Mouse (Mus musculus): ENCODE data around the gene Rarres2. TPM values are rescaled to one million over a fixed set of nuclear protein-coding genes. Genes with fewer than 3 reads are reported as not detected.

The Rarres2 gene
- polyA plus RNA-seq, 1 experiment from 2014 or later, result 0.68 TPM

DNA sequence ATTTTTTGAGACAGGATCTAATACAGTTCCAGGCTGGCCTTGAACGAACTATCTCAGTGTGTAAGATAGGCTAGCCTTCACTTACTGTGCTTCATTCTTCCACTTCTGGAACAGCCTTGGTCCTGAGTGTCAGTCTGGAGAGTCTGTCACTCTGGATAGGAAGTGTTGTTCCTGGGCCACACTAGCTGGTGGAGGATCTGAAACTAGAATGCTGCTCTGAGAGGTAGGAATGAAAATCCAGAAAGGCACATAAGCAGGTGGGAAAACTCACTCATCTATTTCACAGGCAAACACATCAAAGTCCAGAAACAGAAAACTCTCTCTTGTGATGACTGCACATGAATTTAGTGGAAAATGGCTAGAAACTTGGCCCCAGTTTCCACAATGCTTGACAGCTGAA lies 28.0 kb upstream of the Rarres2 start:
- 95% methylated on average over 1 of the region's 1 CpGs for WGBS
- H3K4me1 ChIP-seq (ENCODE audit: control insufficient read depth, insufficient read depth, low read length), result peaks cover 10% of the 10 kb centered on the region; the same call in 1 of the 2 replicates
- no peak overlapping the region for H3K4me3 ChIP-seq (ENCODE audit: low read depth, low read length)
- 0 out of 2 replicates have a peak overlapping the region, but pooled peaks have one; percentile 91 for H3K9ac ChIP-seq (replicated peaks; ENCODE audit: low read depth, low read length)
- no peaks in the 10 kb centered on the region for H3K27me3 ChIP-seq (ENCODE audit: control insufficient read depth, insufficient read depth, low read length)
- ATAC-seq (ENCODE audit: low read depth), result no peak
- no peak overlapping the region; the same call in 1 of the 2 replicates for H3K27ac ChIP-seq (ENCODE audit: low read depth, low read length)
- peaks cover 34% of the 10 kb centered on the region for H3K36me3 ChIP-seq (ENCODE audit: control insufficient read depth, insufficient read depth, low read length)
- H3K9me3 ChIP-seq (ENCODE audit: control insufficient read depth, low read length), result peaks cover 12% of the 10 kb centered on the region
- peak overlapping the region; percentile 89; the same call in 1 of the 2 replicates for H3K4me2 ChIP-seq (ENCODE audit: low read depth, low read length)

DNA sequence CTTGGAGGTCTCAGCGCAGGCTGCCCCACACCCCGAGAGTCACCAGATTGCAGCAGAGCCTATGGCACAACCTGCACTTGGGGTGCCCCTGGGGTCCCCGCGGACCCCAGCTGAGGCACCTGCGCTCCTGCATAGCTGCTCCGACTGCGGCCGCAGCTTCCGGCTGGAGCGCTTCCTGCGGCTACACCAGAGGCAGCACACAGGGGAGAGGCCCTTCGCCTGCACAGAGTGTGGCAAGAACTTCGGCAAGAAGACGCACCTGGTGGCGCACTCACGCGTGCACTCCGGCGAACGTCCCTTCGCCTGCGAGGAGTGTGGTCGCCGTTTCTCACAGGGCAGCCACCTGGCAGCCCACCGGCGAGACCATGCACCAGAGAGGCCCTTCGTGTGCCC lies 24.6 kb upstream of the Rarres2 start:
- no peak for ATAC-seq (ENCODE audit: low read depth)
- H3K9me3 ChIP-seq (ENCODE audit: control insufficient read depth, low read length), result peaks cover 12% of the 10 kb centered on the region
- no peak overlapping the region for H3K27ac ChIP-seq (ENCODE audit: low read depth, low read length)
- H3K36me3 ChIP-seq (ENCODE audit: control insufficient read depth, insufficient read depth, low read length), result peaks cover 34% of the 10 kb centered on the region
- H3K9ac ChIP-seq (replicated peaks; ENCODE audit: low read depth, low read length), result no peak overlapping the region
- no peak overlapping the region for H3K4me2 ChIP-seq (ENCODE audit: low read depth, low read length)
- H3K4me1 ChIP-seq (ENCODE audit: control insufficient read depth, insufficient read depth, low read length), result peaks cover 20% of the 10 kb centered on the region
- H3K4me3 ChIP-seq (ENCODE audit: low read depth, low read length), result no peak overlapping the region
- 94% methylated on average over 27 of the region's 27 CpGs for WGBS
- no peaks in the 10 kb centered on the region for H3K27me3 ChIP-seq (ENCODE audit: control insufficient read depth, insufficient read depth, low read length)

- Histone ChIP-seq H3K27me3 (ENCODE audit: control insufficient read depth, insufficient read depth, low read length) (no peaks in the 10 kb centered on the region), H3K4me3 (ENCODE audit: low read depth, low read length) (no peak overlapping the region), H3K9ac (replicated peaks; ENCODE audit: low read depth, low read length) (no peak overlapping the region), H3K27ac (ENCODE audit: low read depth, low read length) (no peak overlapping the region), H3K4me2 (ENCODE audit: low read depth, low read length) (no peak overlapping the region), H3K4me1 (ENCODE audit: control insufficient read depth, insufficient read depth, low read length) (peaks cover 20% of the 10 kb centered on the region), H3K9me3 (ENCODE audit: control insufficient read depth, low read length) (peaks cover 12% of the 10 kb centered on the region), H3K36me3 (ENCODE audit: control insufficient read depth, insufficient read depth, low read length) (peaks cover 34% of the 10 kb centered on the region)
- WGBS, result 96% methylated on average over 45 of the region's 45 CpGs
- no peak for ATAC-seq (ENCODE audit: low read depth)
Measured at GRCm38 (mm10) chr6:48596545-48597232, 24.1 kb upstream of the Rarres2 start.

GRCm38 (mm10) chr6:48595278-48595677 lies 22.7 kb upstream of the Rarres2 start:
- Histone ChIP-seq H3K36me3 (ENCODE audit: control insufficient read depth, insufficient read depth, low read length) (peaks cover 34% of the 10 kb centered on the region), H3K4me2 (ENCODE audit: low read depth, low read length) (peak overlapping the region; percentile 78), H3K9me3 (ENCODE audit: control insufficient read depth, low read length) (peaks cover 12% of the 10 kb centered on the region), H3K27ac (ENCODE audit: low read depth, low read length) (no peak overlapping the region), H3K9ac (replicated peaks; ENCODE audit: low read depth, low read length) (no peak overlapping the region; the same call in 1 of the 2 replicates), H3K4me3 (ENCODE audit: low read depth, low read length) (peak overlapping the region; percentile 62; the same call in 1 of the 2 replicates), H3K4me1 (ENCODE audit: control insufficient read depth, insufficient read depth, low read length) (peaks cover 16% of the 10 kb centered on the region), H3K27me3 (ENCODE audit: control insufficient read depth, insufficient read depth, low read length) (no peaks in the 10 kb centered on the region)
- ATAC-seq (ENCODE audit: low read depth), result no peak
- 58% methylated on average over 1 of the region's 1 CpGs for WGBS

- no peaks in the 10 kb centered on the region for H3K27me3 ChIP-seq (ENCODE audit: control insufficient read depth, insufficient read depth, low read length)
- peak overlapping the region; percentile 90 for H3K27ac ChIP-seq (ENCODE audit: low read depth, low read length)
- peaks cover 12% of the 10 kb centered on the region for H3K9me3 ChIP-seq (ENCODE audit: control insufficient read depth, low read length)
- H3K4me1 ChIP-seq (ENCODE audit: control insufficient read depth, insufficient read depth, low read length), result peaks cover 16% of the 10 kb centered on the region
- peak overlapping the region; percentile 80 for H3K9ac ChIP-seq (replicated peaks; ENCODE audit: low read depth, low read length)
- peak overlapping the region; percentile 62 for H3K4me3 ChIP-seq (ENCODE audit: low read depth, low read length)
- peak; percentile 83 for ATAC-seq (ENCODE audit: low read depth)
- WGBS, result under 1% methylated on average over 36 of the region's 41 CpGs
- H3K36me3 ChIP-seq (ENCODE audit: control insufficient read depth, insufficient read depth, low read length), result peaks cover 29% of the 10 kb centered on the region
- H3K4me2 ChIP-seq (ENCODE audit: low read depth, low read length), result peak overlapping the region; percentile 78
Measured at GRCm38 (mm10) chr6:48594043-48594738, 21.6 kb upstream of the Rarres2 start.

GRCm38 (mm10) chr6:48593158-48594042 lies 20.8 kb upstream of the Rarres2 start, which contains the start of the genes Repin1 and Gm44965:
Gene Repin1 (plus strand): TSS chr6:48593883.
Gene Gm44965 (plus strand): TSS chr6:48593941.
- Histone ChIP-seq H3K4me1 (ENCODE audit: control insufficient read depth, insufficient read depth, low read length) (peaks cover 16% of the 10 kb centered on the region), H3K9me3 (ENCODE audit: control insufficient read depth, low read length) (peaks cover 12% of the 10 kb centered on the region), H3K27ac (ENCODE audit: low read depth, low read length) (peak within 1 kb of the TSS; percentile 90), H3K4me3 (ENCODE audit: low read depth, low read length) (peak within 1 kb of the TSS; percentile 62), H3K36me3 (ENCODE audit: control insufficient read depth, insufficient read depth, low read length) (peaks cover 23% of the 10 kb centered on the region), H3K9ac (replicated peaks; ENCODE audit: low read depth, low read length) (peak within 1 kb of the TSS; percentile 80), H3K27me3 (ENCODE audit: control insufficient read depth, insufficient read depth, low read length) (no peaks in the 10 kb centered on the region), H3K4me2 (ENCODE audit: low read depth, low read length) (peak within 1 kb of the TSS; percentile 78)
- peak; percentile 93 for ATAC-seq (ENCODE audit: low read depth)
- WGBS, result 4% methylated on average over 40 of the region's 45 CpGs

- Histone ChIP-seq H3K36me3 (ENCODE audit: control insufficient read depth, insufficient read depth, low read length) (peaks cover 8% of the 10 kb centered on the region), H3K27me3 (ENCODE audit: control insufficient read depth, insufficient read depth, low read length) (no peaks in the 10 kb centered on the region), H3K9me3 (ENCODE audit: control insufficient read depth, low read length) (peaks cover 8% of the 10 kb centered on the region), H3K27ac (ENCODE audit: low read depth, low read length) (no peak overlapping the region), H3K4me2 (ENCODE audit: low read depth, low read length) (no peak overlapping the region), H3K4me1 (ENCODE audit: control insufficient read depth, insufficient read depth, low read length) (peaks cover 16% of the 10 kb centered on the region), H3K9ac (replicated peaks; ENCODE audit: low read depth, low read length) (no peak overlapping the region), H3K4me3 (ENCODE audit: low read depth, low read length) (no peak overlapping the region)
- 86% methylated on average over 6 of the region's 6 CpGs for WGBS
- ATAC-seq (ENCODE audit: low read depth), result no peak
Measured at GRCm38 (mm10) chr6:48591871-48592270, 19.3 kb upstream of the Rarres2 start.

GRCm38 (mm10) chr6:48591221-48591845 lies 18.7 kb upstream of the Rarres2 start:
- no peak overlapping the region for H3K4me3 ChIP-seq (ENCODE audit: low read depth, low read length)
- H3K4me1 ChIP-seq (ENCODE audit: control insufficient read depth, insufficient read depth, low read length), result peaks cover 16% of the 10 kb centered on the region
- WGBS, result 38% methylated on average over 3 of the region's 3 CpGs
- ATAC-seq (ENCODE audit: low read depth), result no peak
- no peak overlapping the region for H3K9ac ChIP-seq (replicated peaks; ENCODE audit: low read depth, low read length)
- no peak overlapping the region for H3K4me2 ChIP-seq (ENCODE audit: low read depth, low read length)
- peaks cover 3% of the 10 kb centered on the region for H3K36me3 ChIP-seq (ENCODE audit: control insufficient read depth, insufficient read depth, low read length)
- no peak overlapping the region for H3K27ac ChIP-seq (ENCODE audit: low read depth, low read length)
- H3K9me3 ChIP-seq (ENCODE audit: control insufficient read depth, low read length), result peaks cover 2% of the 10 kb centered on the region; the same call in 1 of the 2 replicates
- no peaks in the 10 kb centered on the region for H3K27me3 ChIP-seq (ENCODE audit: control insufficient read depth, insufficient read depth, low read length)
